Mouse (Mus musculus) liver, embryonic 14.5 days (tissue): ENCODE data around the gene Ywhag.

Source experiments
- CTCF ChIP-seq: IDR thresholded peaks from 2 replicates; pipeline ENCODE4 v1.5.1; 2016; ENCODE audit warnings: antibody characterized with exemption, low read depth, control low read depth
- EP300 ChIP-seq: IDR thresholded peaks from 2 replicates; pipeline ENCODE4 v1.6.1; 2016; ENCODE audit warnings: antibody characterized with exemption, low read depth

DNA sequence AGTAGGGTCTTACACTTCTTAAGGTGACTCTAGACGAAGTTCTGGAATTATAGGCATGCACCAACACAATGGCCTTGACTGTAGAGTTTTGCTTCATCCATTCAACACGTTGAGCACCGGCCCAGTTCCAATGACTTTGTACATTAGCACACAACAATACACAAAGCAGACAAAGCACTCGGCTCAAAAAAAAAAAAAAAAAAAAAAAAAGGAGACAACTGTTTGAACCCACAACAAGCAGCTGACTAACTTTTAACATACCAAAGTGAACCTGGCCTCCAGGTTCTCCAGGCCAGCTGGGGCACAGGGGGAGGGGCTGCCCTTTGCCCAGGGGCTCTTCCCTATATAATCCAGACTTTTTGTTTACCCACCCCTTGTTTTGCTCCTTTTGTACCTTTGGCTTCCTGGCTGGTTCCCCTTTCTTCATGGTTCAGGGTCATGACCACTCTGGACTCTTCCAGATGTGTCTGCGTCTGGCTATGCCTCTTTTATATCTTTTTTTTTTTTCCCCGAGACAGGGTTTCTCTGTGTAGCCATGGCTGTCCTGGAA, 1.3 kb upstream of the Ywhag start:
- no peak for TF ChIP-seq CTCF
- TF ChIP-seq EP300: no peak
